Mouse (Mus musculus): Measurements from ENCODE around the gene Mif.

- TF ChIP-seq CTCF (IDR thresholded peaks at IDR 0.05; ENCODE audit: low read depth, low read length) (no peak), TAL1 (conservative IDR thresholded peaks at IDR 0.05; ENCODE audit: low read depth, low read length) (no peak), POLR2AphosphoS5 (IDR thresholded peaks at IDR 0.05; ENCODE audit: insufficient replicate concordance, low read depth, low read length) (no peak)
Measured at GRCm38 (mm10) chr10:75859107-75859746, 813 bp downstream of the Mif start.
